Mouse (Mus musculus) B cell, adult 2 months (primary cell): ENCODE measurements around the gene Klhdc7a.
"Not testable (repeated sequence)": the region's sequence is repeated elsewhere in the genome, so short reads cannot be mapped to it uniquely, and the experiment has no call there.

Experiments used
- DNase-seq, 2 experiments: peaks; one replicate each; pipeline ENCODE4 v3.0.0; 2022

The Klhdc7a gene

GRCm38 (mm10) chr4:139967922-139968321 lies at the start of gene Klhdc7a:
Gene Klhdc7a, minus strand, starts transcription at chr4:139968026.
- no peak for DNase-seq

- DNase-seq, result no peak
Observed at GRCm38 (mm10) chr4:140015916-140016315, 48.1 kb upstream of the Klhdc7a start.

GRCm38 (mm10) chr4:140010728-140011470 lies 43.1 kb upstream of the Klhdc7a start:
- DNase-seq, result no peak

- no peak for DNase-seq
Observed at GRCm38 (mm10) chr4:140004932-140005331, 37.1 kb upstream of the Klhdc7a start.

GRCm38 (mm10) chr4:140004170-140004569 lies 36.3 kb upstream of the Klhdc7a start:
- peak; percentile 29 to 49 for DNase-seq

- no peak for DNase-seq
Observed at GRCm38 (mm10) chr4:140002069-140002468, 34.2 kb upstream of the Klhdc7a start.

GRCm38 (mm10) chr4:140000911-140001310 lies 33.1 kb upstream of the Klhdc7a start:
- no peak for DNase-seq

GRCm38 (mm10) chr4:139999033-139999432 lies 31.2 kb upstream of the Klhdc7a start:
- no peak for DNase-seq

- DNase-seq, result no peak
Observed at GRCm38 (mm10) chr4:139995659-139996058, 27.8 kb upstream of the Klhdc7a start.

- DNase-seq, result no peak
Observed at GRCm38 (mm10) chr4:139993111-139993755, 25.4 kb upstream of the Klhdc7a start.

- DNase-seq, result no peak
Observed at GRCm38 (mm10) chr4:139986913-139987312, 19.1 kb upstream of the Klhdc7a start.

- no peak for DNase-seq
Observed at GRCm38 (mm10) chr4:139978716-139979115, 10.9 kb upstream of the Klhdc7a start.

- DNase-seq, result no peak
Observed at GRCm38 (mm10) chr4:139977308-139977781, 9.5 kb upstream of the Klhdc7a start.

- DNase-seq, result no peak
Observed at GRCm38 (mm10) chr4:139974506-139974905, 6.7 kb upstream of the Klhdc7a start.

GRCm38 (mm10) chr4:139967475-139967891 lies 343 bp downstream of the Klhdc7a start:
- no peak for DNase-seq

GRCm38 (mm10) chr4:139966981-139967380 lies 845 bp downstream of the Klhdc7a start:
- DNase-seq, result no peak

- no peak for DNase-seq
Observed at GRCm38 (mm10) chr4:139965596-139966185, 2.1 kb downstream of the Klhdc7a start.

- no peak for DNase-seq
Observed at GRCm38 (mm10) chr4:139964406-139964805, 3.4 kb downstream of the Klhdc7a start.

GRCm38 (mm10) chr4:139963911-139964310 lies 3.9 kb downstream of the Klhdc7a start:
- no peak for DNase-seq

- DNase-seq, result no peak
Observed at GRCm38 (mm10) chr4:139963059-139963458, 4.8 kb downstream of the Klhdc7a start.

GRCm38 (mm10) chr4:139961816-139962215 lies 6.0 kb downstream of the Klhdc7a start:
- no peak for DNase-seq

GRCm38 (mm10) chr4:139961329-139961728 lies 6.5 kb downstream of the Klhdc7a start:
- not testable (repeated sequence) for DNase-seq

- no peak for DNase-seq
Observed at GRCm38 (mm10) chr4:139960724-139961315, 7.0 kb downstream of the Klhdc7a start.
